Mouse (Mus musculus): Measurements from ENCODE around the gene Selenow. TPM values are rescaled to one million over a fixed set of nuclear protein-coding genes. Genes with fewer than 3 reads are reported as not detected.
A peak's percentile ranks its signal among the peaks of the same experiment; 100 is the strongest.

The Selenow gene
- polyA plus RNA-seq, 1 experiment from 2014 or later: 1,286 TPM

DNA sequence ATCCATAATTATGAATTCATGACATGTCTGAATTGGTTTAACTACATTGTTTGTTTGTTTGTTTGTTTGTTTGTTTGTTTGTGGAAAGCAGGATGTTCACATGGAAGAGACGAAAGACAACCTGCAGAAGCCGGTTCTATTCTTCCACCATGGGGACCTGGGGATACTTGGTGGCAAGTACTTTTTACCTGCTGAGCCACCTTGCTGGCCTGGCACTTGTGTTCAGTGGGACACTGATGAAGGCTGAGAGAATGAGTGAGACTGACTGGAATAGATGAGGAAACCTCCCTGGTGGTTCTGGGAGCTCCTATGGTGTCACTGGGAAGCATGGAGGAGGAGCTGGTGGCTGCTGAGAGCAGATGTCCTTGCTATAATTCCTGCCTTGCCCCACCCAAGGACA is 39.9 kb downstream of the Selenow start, which contains the start of gene Crxos:
TSS of gene Crxos (plus strand) at position 301 of the 400 bp plus-strand sequence.
- Histone ChIP-seq H3K9me3 (no peaks in the 10 kb centered on the region), H3K9ac (replicated peaks) (no peak within 1 kb of the TSS), H3K4me2 (replicated peaks) (no peak within 1 kb of the TSS), H3K27ac (no peak within 1 kb of the TSS; the same call in 1 of the 2 replicates), H3K36me3 (no peaks in the 10 kb centered on the region), H3K27me3 (no peaks in the 10 kb centered on the region), H3K4me1 (replicated peaks) (peaks cover 11% of the 10 kb centered on the region), H3K4me3 (replicated peaks) (no peak within 1 kb of the TSS)
- no peak for ATAC-seq
- 90% methylated on average over 2 of the region's 2 CpGs for WGBS

DNA sequence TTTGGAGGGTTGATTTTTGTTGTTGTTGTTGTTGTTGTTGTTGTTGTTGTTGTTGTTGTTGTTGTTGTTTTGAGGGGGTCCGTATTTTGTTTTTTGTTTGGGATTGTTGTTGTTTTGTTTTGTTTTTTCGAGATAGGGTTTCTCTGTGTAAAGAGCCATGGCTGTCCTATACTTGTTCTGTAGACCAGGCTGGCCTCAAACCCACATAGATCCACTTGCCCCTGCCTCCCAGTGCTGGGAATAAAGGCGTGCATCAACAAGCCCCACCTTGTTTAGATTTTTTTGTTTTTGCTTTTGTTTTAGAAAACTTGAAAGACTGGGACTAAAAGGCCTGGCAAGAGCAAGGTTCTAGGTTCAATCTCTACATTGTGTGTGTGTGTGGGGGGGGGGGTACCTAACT is 40.4 kb downstream of the Selenow start:
- no peak overlapping the region for H3K9ac ChIP-seq (replicated peaks)
- H3K36me3 ChIP-seq: no peaks in the 10 kb centered on the region
- H3K4me3 ChIP-seq (replicated peaks): no peak overlapping the region
- no peaks in the 10 kb centered on the region for H3K9me3 ChIP-seq
- H3K27ac ChIP-seq: no peak overlapping the region
- no peaks in the 10 kb centered on the region for H3K27me3 ChIP-seq
- 45% methylated on average over 3 of the region's 3 CpGs for WGBS
- peak; percentile 59 for ATAC-seq
- H3K4me1 ChIP-seq (replicated peaks): peaks cover 11% of the 10 kb centered on the region
- no peak overlapping the region for H3K4me2 ChIP-seq (replicated peaks)

DNA sequence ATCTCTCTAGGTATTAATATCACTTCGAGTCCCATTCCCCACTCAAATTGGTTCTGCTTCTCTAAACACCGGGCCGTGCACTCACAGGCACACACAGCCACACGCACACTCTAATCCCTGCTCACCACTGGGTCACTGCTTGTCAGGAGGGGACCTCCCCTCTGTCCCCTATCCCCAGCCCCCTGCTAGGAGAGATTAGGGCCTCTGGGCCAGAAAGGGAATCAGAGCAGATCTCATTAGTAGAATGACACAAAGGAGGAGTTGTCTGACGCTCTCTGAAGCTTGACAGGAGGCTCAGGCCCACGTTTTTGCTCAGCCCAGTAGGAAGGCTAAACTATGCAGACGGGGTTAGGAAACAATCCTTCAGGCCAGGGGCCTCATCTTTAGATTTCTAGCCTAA is 40.8 kb downstream of the Selenow start:
- peak; percentile 94 for ATAC-seq
- no peaks in the 10 kb centered on the region for H3K36me3 ChIP-seq
- H3K4me2 ChIP-seq (replicated peaks): no peak overlapping the region
- H3K27ac ChIP-seq: peak overlapping the region; percentile 51; the same call in 1 of the 2 replicates
- H3K27me3 ChIP-seq: no peaks in the 10 kb centered on the region
- no peak overlapping the region for H3K4me3 ChIP-seq (replicated peaks)
- under 1% methylated on average over 7 of the region's 7 CpGs for WGBS
- H3K9ac ChIP-seq (replicated peaks): no peak overlapping the region
- H3K4me1 ChIP-seq (replicated peaks): peaks cover 11% of the 10 kb centered on the region
- H3K9me3 ChIP-seq: no peaks in the 10 kb centered on the region

DNA sequence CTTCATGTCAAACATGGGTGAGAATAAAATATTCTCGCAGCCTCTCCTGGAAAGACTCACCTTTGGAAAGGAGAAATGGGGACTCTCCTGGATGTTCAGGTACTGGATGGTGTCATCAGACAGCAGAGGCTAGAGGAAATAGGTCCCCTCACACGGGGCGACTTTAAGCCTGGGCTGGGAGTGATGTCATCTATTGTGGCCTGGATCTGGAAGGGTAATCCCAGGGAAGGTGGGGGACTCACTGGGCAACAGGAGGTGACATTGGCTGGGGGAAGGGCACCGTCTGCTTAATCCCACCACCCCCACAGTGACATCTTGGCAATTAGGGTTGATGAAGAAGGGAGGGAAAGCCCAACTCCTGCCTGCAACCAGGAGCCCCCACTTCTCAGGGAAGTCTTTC is 42.4 kb downstream of the Selenow start, which contains the start of gene Crx:
TSS of gene Crx (minus strand) at position 213 of the 400 bp plus-strand sequence.
- Histone ChIP-seq H3K9me3 (no peaks in the 10 kb centered on the region), H3K4me2 (replicated peaks) (no peak within 1 kb of the TSS), H3K27ac (peak within 1 kb of the TSS; percentile 51; the same call in 1 of the 2 replicates), H3K9ac (replicated peaks) (no peak within 1 kb of the TSS), H3K4me1 (replicated peaks) (peaks cover 11% of the 10 kb centered on the region), H3K4me3 (replicated peaks) (no peak within 1 kb of the TSS), H3K27me3 (no peaks in the 10 kb centered on the region), H3K36me3 (no peaks in the 10 kb centered on the region)
- WGBS: 34% methylated on average over 4 of the region's 4 CpGs
- ATAC-seq: no peak

Other genes with a start within 250 kb of the Selenow start
- not detected in 2 replicates for gene Obox5, start 172.3 kb downstream of the Selenow start, polyA plus RNA-seq (2015; fragmentation: Nextera tagmentation; extraction: Ambion mirVana)
- not detected in 2 replicates for gene Obox6, start 82.7 kb downstream of the Selenow start, polyA plus RNA-seq (2015; fragmentation: Nextera tagmentation; extraction: Ambion mirVana)
- 0.10 and 0.43 TPM in 2 replicates for gene Crx, start 42.4 kb downstream of the Selenow start, polyA plus RNA-seq (2015; fragmentation: Nextera tagmentation; extraction: Ambion mirVana)
- gene Crxos, start 39.8 kb downstream of the Selenow start, polyA plus RNA-seq (2015; fragmentation: Nextera tagmentation; extraction: Ambion mirVana): 0.34 and 0.81 TPM in 2 replicates
- 140 and 151 TPM in 2 replicates for gene Nop53, start 23.7 kb upstream of the Selenow start, polyA plus RNA-seq (2015; fragmentation: Nextera tagmentation; extraction: Ambion mirVana)
- gene Ehd2, start 45.2 kb upstream of the Selenow start, polyA plus RNA-seq (2015; fragmentation: Nextera tagmentation; extraction: Ambion mirVana): 3.3 and 4.7 TPM in 2 replicates
- 7.9 and 10.2 TPM in 2 replicates for gene Bicra, start 125.5 kb upstream of the Selenow start, polyA plus RNA-seq (2015; fragmentation: Nextera tagmentation; extraction: Ambion mirVana)
- gene Zfp541, start 139.4 kb upstream of the Selenow start, polyA plus RNA-seq (2015; fragmentation: Nextera tagmentation; extraction: Ambion mirVana): not detected in 2 replicates
- 196 and 203 TPM in 2 replicates for gene Napa, start 176.1 kb upstream of the Selenow start, polyA plus RNA-seq (2015; fragmentation: Nextera tagmentation; extraction: Ambion mirVana)
- gene Kptn, start 197.5 kb upstream of the Selenow start, polyA plus RNA-seq (2015; fragmentation: Nextera tagmentation; extraction: Ambion mirVana): 39.6 and 41.2 TPM in 2 replicates
- gene Slc8a2, start 207.4 kb upstream of the Selenow start, polyA plus RNA-seq (2015; fragmentation: Nextera tagmentation; extraction: Ambion mirVana): 0.66 and 1.1 TPM in 2 replicates

Measured in midbrain, embryonic 13.5 days (tissue).